Mouse (Mus musculus): ENCODE data around the gene Lemd2. TPM values are rescaled to one million over a fixed set of nuclear protein-coding genes. Genes with fewer than 3 reads are reported as not detected.

The Lemd2 gene
- polyA plus RNA-seq, 1 experiment from 2014 or later: 20.2 TPM

GRCm38 (mm10) chr17:27194258-27195185 is 9.7 kb downstream of the Lemd2 start:
- 81% methylated on average over 20 of the region's 20 CpGs for WGBS
- Histone ChIP-seq H3K4me3 (no peak overlapping the region), H3K4me1 (peaks cover 52% of the 10 kb centered on the region), H3K27me3 (ENCODE audit: low read depth, poor library complexity, severe bottlenecking) (no peaks in the 10 kb centered on the region), H3K27ac (0 out of 2 replicates have a peak overlapping the region, but pooled peaks have one; percentile 47), H3K36me3 (peaks cover 99% of the 10 kb centered on the region), H3K9me3 (replicated peaks) (no peaks in the 10 kb centered on the region)
- DNase-seq (ENCODE audit: low spot score): no peak

- WGBS: 90% methylated on average over 5 of the region's 5 CpGs
- H3K36me3 ChIP-seq: peaks cover 77% of the 10 kb centered on the region
Measured at GRCm38 (mm10) chr17:27191804-27192203, 12.5 kb downstream of the Lemd2 start.

GRCm38 (mm10) chr17:27191189-27191588 is 13.1 kb downstream of the Lemd2 start:
- WGBS: 86% methylated on average over 6 of the region's 6 CpGs
- peaks cover 71% of the 10 kb centered on the region for H3K36me3 ChIP-seq
- no peak overlapping the region for H3K27ac ChIP-seq
- H3K9me3 ChIP-seq (replicated peaks): no peaks in the 10 kb centered on the region
- no peak for DNase-seq (ENCODE audit: low spot score)
- H3K4me3 ChIP-seq: no peak overlapping the region
- H3K4me1 ChIP-seq: peaks cover 50% of the 10 kb centered on the region
- H3K27me3 ChIP-seq (ENCODE audit: low read depth, poor library complexity, severe bottlenecking): no peaks in the 10 kb centered on the region

More at GRCm38 (mm10) chr17:27191804-27192203, 12.5 kb downstream of the Lemd2 start:
- Histone ChIP-seq H3K27ac (no peak overlapping the region), H3K4me3 (no peak overlapping the region), H3K4me1 (peaks cover 56% of the 10 kb centered on the region), H3K9me3 (replicated peaks) (no peaks in the 10 kb centered on the region), H3K27me3 (ENCODE audit: low read depth, poor library complexity, severe bottlenecking) (no peaks in the 10 kb centered on the region)
- no peak for DNase-seq (ENCODE audit: low spot score)

GRCm38 (mm10) chr17:27189640-27190216 is 14.5 kb downstream of the Lemd2 start:
- peak overlapping the region; percentile 22 for H3K27ac ChIP-seq
- DNase-seq (ENCODE audit: low spot score): peak; percentile 82
- H3K27me3 ChIP-seq (ENCODE audit: low read depth, poor library complexity, severe bottlenecking): no peaks in the 10 kb centered on the region
- H3K9me3 ChIP-seq (replicated peaks): no peaks in the 10 kb centered on the region
- peaks cover 56% of the 10 kb centered on the region for H3K36me3 ChIP-seq
- H3K4me3 ChIP-seq: no peak overlapping the region
- WGBS: 32% methylated on average over 10 of the region's 10 CpGs
- H3K4me1 ChIP-seq: peaks cover 35% of the 10 kb centered on the region

- 85% methylated on average over 9 of the region's 9 CpGs for WGBS
- DNase-seq (ENCODE audit: low spot score): no peak
- Histone ChIP-seq H3K9me3 (replicated peaks) (no peaks in the 10 kb centered on the region), H3K36me3 (peaks cover 48% of the 10 kb centered on the region), H3K27ac (no peak overlapping the region), H3K4me3 (no peak overlapping the region), H3K27me3 (ENCODE audit: low read depth, poor library complexity, severe bottlenecking) (no peaks in the 10 kb centered on the region), H3K4me1 (peaks cover 30% of the 10 kb centered on the region)
Measured at GRCm38 (mm10) chr17:27188883-27189282, 15.4 kb downstream of the Lemd2 start.

GRCm38 (mm10) chr17:27187059-27187458 is 17.2 kb downstream of the Lemd2 start:
- no peak overlapping the region for H3K4me3 ChIP-seq
- WGBS: 64% methylated on average over 5 of the region's 5 CpGs
- H3K9me3 ChIP-seq (replicated peaks): no peaks in the 10 kb centered on the region
- H3K27me3 ChIP-seq (ENCODE audit: low read depth, poor library complexity, severe bottlenecking): peaks cover 4% of the 10 kb centered on the region; the same call in 1 of the 2 replicates
- H3K27ac ChIP-seq: no peak overlapping the region
- H3K36me3 ChIP-seq: peaks cover 29% of the 10 kb centered on the region
- DNase-seq (ENCODE audit: low spot score): no peak
- peaks cover 30% of the 10 kb centered on the region for H3K4me1 ChIP-seq

- H3K4me3 ChIP-seq: no peak overlapping the region
- peaks cover 4% of the 10 kb centered on the region; the same call in 1 of the 2 replicates for H3K27me3 ChIP-seq (ENCODE audit: low read depth, poor library complexity, severe bottlenecking)
- H3K9me3 ChIP-seq (replicated peaks): no peaks in the 10 kb centered on the region
- peaks cover 20% of the 10 kb centered on the region for H3K36me3 ChIP-seq
- 87% methylated on average over 3 of the region's 3 CpGs for WGBS
- no peak overlapping the region for H3K27ac ChIP-seq
- peaks cover 30% of the 10 kb centered on the region for H3K4me1 ChIP-seq
- no peak for DNase-seq (ENCODE audit: low spot score)
Measured at GRCm38 (mm10) chr17:27186068-27186467, 18.2 kb downstream of the Lemd2 start.

GRCm38 (mm10) chr17:27183667-27184292 is 20.5 kb downstream of the Lemd2 start:
- Histone ChIP-seq H3K27ac (no peak overlapping the region), H3K9me3 (replicated peaks) (no peaks in the 10 kb centered on the region), H3K4me3 (no peak overlapping the region), H3K4me1 (peaks cover 27% of the 10 kb centered on the region), H3K27me3 (ENCODE audit: low read depth, poor library complexity, severe bottlenecking) (peaks cover 4% of the 10 kb centered on the region; the same call in 1 of the 2 replicates), H3K36me3 (no peaks in the 10 kb centered on the region)
- no peak for DNase-seq (ENCODE audit: low spot score)
- 88% methylated on average over 12 of the region's 12 CpGs for WGBS

- 79% methylated on average over 5 of the region's 5 CpGs for WGBS
- Histone ChIP-seq H3K27ac (0 out of 2 replicates have a peak overlapping the region, but pooled peaks have one; percentile 17), H3K36me3 (no peaks in the 10 kb centered on the region), H3K9me3 (replicated peaks) (no peaks in the 10 kb centered on the region), H3K27me3 (ENCODE audit: low read depth, poor library complexity, severe bottlenecking) (peaks cover 4% of the 10 kb centered on the region; the same call in 1 of the 2 replicates), H3K4me3 (no peak overlapping the region), H3K4me1 (peaks cover 19% of the 10 kb centered on the region)
- no peak for DNase-seq (ENCODE audit: low spot score)
Measured at GRCm38 (mm10) chr17:27182401-27182800, 21.9 kb downstream of the Lemd2 start.

GRCm38 (mm10) chr17:27181666-27182065 is 22.6 kb downstream of the Lemd2 start:
- 28% methylated on average over 3 of the region's 3 CpGs for WGBS
- Histone ChIP-seq H3K36me3 (no peaks in the 10 kb centered on the region), H3K4me3 (no peak overlapping the region), H3K4me1 (peaks cover 14% of the 10 kb centered on the region), H3K9me3 (replicated peaks) (no peaks in the 10 kb centered on the region), H3K27me3 (ENCODE audit: low read depth, poor library complexity, severe bottlenecking) (peaks cover 4% of the 10 kb centered on the region; the same call in 1 of the 2 replicates), H3K27ac (0 out of 2 replicates have a peak overlapping the region, but pooled peaks have one; percentile 5)
- DNase-seq (ENCODE audit: low spot score): no peak

GRCm38 (mm10) chr17:27179681-27180280 is 24.5 kb downstream of the Lemd2 start:
- H3K9me3 ChIP-seq (replicated peaks): no peaks in the 10 kb centered on the region
- 55% methylated on average over 12 of the region's 12 CpGs for WGBS
- H3K4me1 ChIP-seq: peaks cover 31% of the 10 kb centered on the region
- H3K27me3 ChIP-seq (ENCODE audit: low read depth, poor library complexity, severe bottlenecking): peaks cover 4% of the 10 kb centered on the region; the same call in 1 of the 2 replicates
- H3K27ac ChIP-seq: peak overlapping the region; percentile 27; the same call in 1 of the 2 replicates
- H3K4me3 ChIP-seq: no peak overlapping the region
- H3K36me3 ChIP-seq: no peaks in the 10 kb centered on the region
- no peak for DNase-seq (ENCODE audit: low spot score)

GRCm38 (mm10) chr17:27178427-27179177 is 25.7 kb downstream of the Lemd2 start:
- peaks cover 32% of the 10 kb centered on the region for H3K4me1 ChIP-seq
- no peaks in the 10 kb centered on the region for H3K9me3 ChIP-seq (replicated peaks)
- 93% methylated on average over 17 of the region's 17 CpGs for WGBS
- no peaks in the 10 kb centered on the region for H3K36me3 ChIP-seq
- H3K27me3 ChIP-seq (ENCODE audit: low read depth, poor library complexity, severe bottlenecking): peaks cover 4% of the 10 kb centered on the region; the same call in 1 of the 2 replicates
- H3K27ac ChIP-seq: peak overlapping the region; percentile 46; the same call in 1 of the 2 replicates
- no peak overlapping the region for H3K4me3 ChIP-seq
- DNase-seq (ENCODE audit: low spot score): no peak

Measured in limb, embryonic 10.5 days (tissue).